Mouse (Mus musculus): ENCODE data around the gene Mta3.

GRCm38 (mm10) chr17:83846301-83847021, 140.5 kb downstream of the Mta3 start:
- TF ChIP-seq SIN3A (IDR thresholded peaks at IDR 0.05; ENCODE audit: low read length) (0 out of 2 replicates have a peak, but pooled peaks have one; percentile 76), POLR2A (IDR thresholded peaks at IDR 0.05; ENCODE audit: low read depth, low read length) (peak; percentile 49; the same call in 1 of the 2 replicates), CTCF (conservative IDR thresholded peaks at IDR 0.05 in 1 of 2, IDR thresholded peaks at IDR 0.05 in 1 of 2; ENCODE audit: low read depth in 2 of 2, low read length in 2 of 2) (no peak), GABPA (IDR thresholded peaks at IDR 0.05; ENCODE audit: insufficient replicate concordance, low read depth, low read length) (no peak), EP300 (IDR thresholded peaks at IDR 0.05; ENCODE audit: low read length) (peak; percentile 89), MAZ (IDR thresholded peaks at IDR 0.05; ENCODE audit: low read depth, low read length) (peak; percentile 87), TCF12 (IDR thresholded peaks at IDR 0.05; ENCODE audit: low read depth, low read length) (peak; percentile 86), MYC (IDR thresholded peaks at IDR 0.05; ENCODE audit: low read depth, low read length) (peak; percentile 87; the same call in 1 of the 2 replicates)
